Mouse (Mus musculus): ENCODE measurements around the gene Jund.

DNA sequence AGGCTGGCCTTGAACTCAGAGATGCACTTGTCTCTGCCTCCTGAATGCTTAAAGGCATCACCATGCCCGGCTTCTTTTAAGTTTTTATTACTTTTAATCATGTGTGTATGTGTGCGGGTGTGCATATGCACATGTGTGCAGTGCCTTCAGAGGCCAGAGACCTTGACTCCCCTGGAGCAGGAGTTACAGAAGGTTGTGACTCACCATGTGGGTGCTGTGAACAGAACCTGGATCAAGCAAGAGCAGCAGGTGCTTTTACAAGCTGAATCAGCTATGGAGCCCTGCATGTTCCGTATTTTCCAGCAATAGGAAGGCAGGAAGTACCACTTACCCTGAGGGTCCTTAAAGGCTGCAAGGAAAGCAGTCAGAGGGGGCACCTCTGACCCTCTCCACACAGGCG, 7.5 kb upstream of the Jund start:
- no peak for TF ChIP-seq CTCF (conservative IDR thresholded peaks at IDR 0.05; ENCODE audit: low read length)
- no peak for TF ChIP-seq POU5F1 (IDR thresholded peaks at IDR 0.05; ENCODE audit: borderline replicate concordance, low read length)

Measured in E14TG2a.4 (cell line).